Mouse (Mus musculus) layer of hippocampus, postnatal 14 days (tissue): ENCODE measurements at regions not wholly inside any gene's neighbourhood (a gene's known extent, or its start where the extent isn't known, plus 50 kb on each side); places are given as distances from the start of the nearest gene placed in this dataset.
"Not testable (repeated sequence)": the region's sequence is repeated elsewhere in the genome, so short reads cannot be mapped to it uniquely, and the experiment has no call there.

Experiments
- DNase-seq, 2 experiments: peaks; one replicate each; pipeline ENCODE4 v3.0.0; 2021 to 2022; ENCODE audit warnings: low spot score in 2 of 2, mixed read lengths in 1 of 2

- DNase-seq = peak in 1 of 2 experiments; percentile 72
Observed at GRCm38 (mm10) chr1:51602071-51602470, 123.8 kb upstream of the Nabp1 start.

- DNase-seq = no peak
Observed at GRCm38 (mm10) chr1:51600425-51600824, 122.2 kb upstream of the Nabp1 start.

DNA sequence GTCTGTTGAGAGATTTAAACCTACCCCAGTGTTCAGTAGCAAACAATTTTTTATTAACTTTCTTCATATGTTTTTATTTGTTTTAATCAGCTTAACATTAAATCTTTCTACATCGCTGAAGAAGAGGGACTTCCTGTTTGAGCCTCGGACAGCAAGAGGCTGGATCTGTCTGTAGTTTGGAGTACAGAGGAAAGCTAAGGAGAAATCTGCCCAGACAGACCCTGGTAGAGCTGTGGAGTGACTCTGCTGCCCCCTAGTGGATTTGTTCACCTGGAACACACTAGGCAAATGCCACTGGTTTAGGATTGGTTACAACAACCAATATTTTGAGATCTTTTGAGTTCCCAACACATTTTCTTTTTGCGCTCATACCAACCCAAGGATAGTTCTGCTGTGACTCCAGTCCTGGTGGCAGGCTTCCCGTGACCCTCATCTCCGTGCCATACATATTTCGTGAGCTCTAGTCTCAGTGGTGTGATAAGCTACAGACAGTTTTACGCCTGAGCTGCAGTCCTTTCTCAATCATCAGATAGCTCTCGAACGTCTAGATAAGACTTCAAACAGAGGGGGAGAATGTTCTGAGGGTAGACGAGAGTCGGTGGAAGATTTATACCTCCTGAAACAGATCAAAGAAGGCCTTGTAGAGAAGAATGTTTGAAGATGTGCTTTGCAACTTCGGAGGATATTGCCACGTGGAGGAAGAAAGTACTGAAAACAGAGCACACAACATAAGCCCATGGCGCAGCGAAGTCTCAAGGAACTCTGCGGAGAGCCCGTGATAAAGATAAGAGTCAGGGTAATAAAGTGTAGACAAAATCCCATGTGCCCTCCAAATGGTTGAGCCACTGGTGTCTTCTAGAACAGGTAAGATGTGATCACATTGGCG, 119.0 kb upstream of the Nabp1 start:
- peak; percentile 84 to 93 for DNase-seq

DNA sequence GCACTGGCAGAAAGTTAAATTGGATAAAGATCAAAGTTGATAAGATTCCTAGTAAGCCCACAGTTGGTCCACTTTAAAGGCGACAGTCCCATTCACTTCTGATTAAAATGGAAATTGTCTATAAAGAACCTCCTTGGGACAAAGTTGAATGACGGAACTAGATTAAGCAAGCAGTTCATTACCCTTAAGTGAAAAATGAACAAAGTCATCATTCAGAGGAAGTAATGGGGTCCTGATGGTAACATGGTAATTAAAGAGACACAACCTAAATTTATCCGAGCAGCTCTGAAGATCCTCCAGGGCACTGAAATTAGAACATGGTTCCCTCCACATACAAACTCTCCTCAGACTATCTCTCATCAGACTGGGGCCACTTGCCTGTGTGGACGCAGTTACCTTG, 116.4 kb upstream of the Nabp1 start:
- no peak for DNase-seq

DNA sequence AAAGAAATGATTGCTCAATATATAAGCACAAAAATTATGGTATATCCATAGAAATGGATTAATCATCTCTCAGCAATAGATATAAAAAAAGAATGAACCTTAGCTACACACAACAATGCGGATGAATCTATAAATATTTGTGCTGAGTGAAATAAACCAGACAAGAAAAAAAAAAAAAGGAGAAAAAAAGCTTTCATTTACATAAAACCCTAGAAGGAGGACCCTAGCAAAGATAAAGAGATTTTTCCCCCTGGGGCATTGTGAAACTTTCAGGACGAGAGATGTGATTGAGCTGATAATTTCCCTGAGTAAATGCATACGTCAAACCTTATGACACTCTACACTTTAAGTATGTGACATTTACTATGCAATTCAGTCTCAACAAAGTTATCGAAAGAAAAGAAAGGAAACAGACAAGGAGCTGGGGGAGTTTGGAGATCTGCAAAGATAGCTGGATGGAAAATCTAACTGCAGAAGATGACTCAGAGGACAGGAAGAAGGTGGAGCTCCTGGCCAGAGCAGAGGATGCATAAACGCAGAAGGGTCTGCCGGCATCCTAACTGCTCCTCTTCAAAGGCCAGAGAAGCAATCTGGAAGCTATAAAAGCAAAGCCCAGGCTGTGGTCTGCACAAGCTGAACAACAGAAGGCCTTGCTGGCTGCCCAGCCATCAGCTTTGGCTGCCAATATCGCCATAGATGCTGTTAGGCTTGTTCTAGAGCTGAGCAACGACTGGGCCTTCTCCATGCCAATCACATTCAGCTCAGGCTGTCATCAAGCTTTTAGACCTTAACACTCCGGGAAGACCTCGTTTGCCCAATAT, 115.6 kb upstream of the Nabp1 start:
- peak in 1 of 2 experiments; percentile 51 for DNase-seq

- DNase-seq = no peak
Observed at GRCm38 (mm10) chr1:51591886-51592285, 113.7 kb upstream of the Nabp1 start.

GRCm38 (mm10) chr1:51590606-51591400, 112.6 kb upstream of the Nabp1 start:
- peak in 1 of 2 experiments; percentile 58 for DNase-seq

DNA sequence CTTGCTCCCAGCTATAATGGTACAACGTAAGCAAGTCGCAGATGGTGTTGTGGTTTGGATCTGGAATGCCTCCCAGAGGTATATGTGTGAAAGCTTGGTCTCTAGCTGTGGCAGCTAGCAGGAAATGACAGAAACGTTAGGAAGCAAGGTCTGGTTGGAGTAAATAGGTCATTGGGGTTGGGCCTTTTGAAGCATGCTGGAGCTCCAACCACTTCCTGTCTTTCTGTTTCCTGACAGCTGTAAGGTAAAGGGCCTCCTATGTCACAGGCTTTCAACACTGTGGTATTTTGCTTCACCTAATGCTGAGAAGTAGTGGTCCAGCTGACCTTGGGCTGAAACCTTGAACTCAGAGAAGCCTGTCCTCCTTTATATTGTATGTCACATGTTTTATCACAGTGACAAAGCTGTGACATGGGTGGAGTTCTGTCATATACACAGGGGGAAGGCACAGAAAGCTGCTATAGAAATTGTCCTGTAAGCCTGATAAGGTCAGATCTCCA, 106.8 kb upstream of the Nabp1 start:
- DNase-seq = no peak

DNA sequence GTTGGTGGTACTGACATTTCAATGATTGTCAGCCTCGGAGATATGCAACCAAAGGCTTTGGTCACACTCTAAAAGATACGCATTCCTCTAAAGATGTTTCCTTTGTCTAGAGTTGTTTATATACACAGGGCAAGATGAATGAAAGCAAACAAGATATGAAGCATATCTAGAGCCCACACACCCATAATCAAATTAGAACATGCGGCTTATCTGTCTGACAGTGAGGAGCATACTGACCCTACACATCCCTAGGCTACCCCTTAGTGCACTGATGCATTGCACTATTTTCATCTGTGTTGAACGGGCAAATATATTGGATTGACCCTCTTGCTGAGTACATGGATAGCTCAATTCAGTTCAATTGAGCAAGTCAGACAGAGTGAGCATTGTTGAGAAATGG, 105.6 kb upstream of the Nabp1 start:
- no peak for DNase-seq

DNA sequence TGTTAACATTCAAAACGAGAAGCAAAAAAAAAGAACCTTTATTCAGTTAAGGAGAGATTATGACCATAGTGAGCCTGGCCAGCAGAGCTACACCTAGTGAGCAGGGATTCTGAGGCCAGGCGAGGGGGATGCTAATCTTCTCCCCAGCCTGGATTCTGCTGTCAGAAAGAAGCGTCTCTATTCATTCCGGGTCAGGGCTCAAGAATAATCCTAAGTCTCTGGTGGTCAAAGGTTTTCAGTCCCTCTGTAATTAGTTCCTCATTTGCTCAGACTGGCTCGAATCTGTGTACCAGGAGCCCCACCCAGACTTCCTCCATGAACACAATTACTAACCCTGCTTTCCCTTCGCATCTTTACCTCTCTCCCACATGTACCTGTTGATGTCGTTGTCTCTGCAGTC, 101.8 kb upstream of the Nabp1 start:
- no peak for DNase-seq

DNA sequence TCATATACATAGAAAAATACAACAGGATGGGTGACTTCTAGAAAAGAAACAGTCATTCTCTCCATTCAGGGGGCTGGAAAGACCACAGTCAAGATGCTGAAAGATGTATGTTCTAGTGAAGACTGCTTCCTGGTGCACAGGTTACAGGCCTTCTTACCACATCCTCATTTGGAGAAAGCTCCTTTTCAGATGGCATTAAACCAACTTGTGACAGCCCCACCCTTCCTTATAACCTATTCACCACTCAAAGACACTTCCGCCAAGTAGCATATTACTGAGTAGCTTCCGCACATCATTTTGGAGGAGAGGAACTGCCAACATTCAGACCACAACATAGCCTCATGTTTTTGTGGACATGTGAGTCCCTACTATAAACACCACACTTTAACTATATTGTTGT, 99.5 kb upstream of the Nabp1 start:
- no peak for DNase-seq

GRCm38 (mm10) chr1:51572314-51573078, 94.3 kb upstream of the Nabp1 start:
- DNase-seq = no peak

- no peak for DNase-seq
Observed at GRCm38 (mm10) chr1:51569625-51570024, 91.4 kb upstream of the Nabp1 start.

- peak in 1 of 2 experiments; percentile 50 for DNase-seq
Observed at GRCm38 (mm10) chr1:51566170-51566649, 88.0 kb upstream of the Nabp1 start.

GRCm38 (mm10) chr1:51556616-51557015, 78.4 kb upstream of the Nabp1 start:
- not testable (repeated sequence) for DNase-seq

DNA sequence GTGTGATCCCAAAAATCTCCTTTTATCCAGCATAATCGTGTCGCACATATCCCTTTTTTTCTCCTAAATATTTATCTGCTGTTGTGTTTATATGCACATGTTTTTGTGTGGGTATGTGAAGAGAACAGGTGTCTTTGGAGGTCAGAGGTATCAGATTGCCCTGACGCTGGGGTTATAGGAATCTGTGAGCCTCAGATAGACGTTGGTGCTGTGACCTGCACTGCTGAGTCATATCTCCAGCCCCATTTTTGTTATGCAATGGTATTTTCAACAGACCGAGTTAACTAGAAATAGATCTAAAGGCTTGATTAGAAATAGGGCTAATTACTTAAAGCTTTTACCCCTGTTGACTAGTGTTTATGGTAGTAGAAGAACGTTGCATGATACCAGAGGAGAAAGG, 75.5 kb upstream of the Nabp1 start:
- no peak for DNase-seq

- DNase-seq = no peak
Observed at GRCm38 (mm10) chr1:51551624-51552023, 73.4 kb upstream of the Nabp1 start.

DNA sequence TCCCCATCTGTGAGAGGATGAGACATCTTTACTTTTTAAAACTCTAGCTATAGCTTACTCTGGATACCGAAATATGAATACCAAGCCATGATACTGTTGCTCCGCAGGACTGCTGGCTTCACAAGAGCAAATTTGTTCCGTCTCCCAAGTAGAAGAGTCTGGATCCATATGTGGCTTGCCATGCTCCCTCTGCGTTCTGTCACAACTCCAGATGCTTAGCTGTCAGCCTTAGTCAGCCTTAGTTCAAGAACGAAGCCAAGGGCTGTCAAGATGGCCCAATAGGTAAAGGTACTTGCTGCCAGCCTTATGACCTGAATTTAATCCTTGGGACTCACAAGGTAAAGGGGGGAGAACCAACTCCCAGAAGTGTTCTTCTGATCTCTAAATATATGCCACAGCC, 64.6 kb upstream of the Nabp1 start:
- no peak for DNase-seq

DNA sequence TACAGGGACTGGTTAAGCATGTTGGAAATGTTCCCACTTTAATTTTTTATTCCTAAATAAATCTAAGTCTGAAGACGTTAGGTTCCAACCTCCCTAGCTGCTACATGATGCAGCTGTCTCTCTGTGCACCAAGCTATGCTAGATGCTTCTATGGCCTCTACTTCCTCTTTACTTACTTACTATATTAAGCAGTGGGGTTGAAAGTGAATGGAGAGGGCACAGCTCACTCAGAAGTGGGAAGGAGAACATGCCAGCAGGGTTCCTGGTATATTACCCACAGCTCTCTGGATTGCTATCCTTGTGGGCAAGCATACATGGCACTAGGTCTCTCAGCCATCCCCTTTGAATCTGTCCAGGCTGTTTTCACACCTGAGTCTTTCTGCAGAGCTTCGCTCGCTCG, 61.4 kb upstream of the Nabp1 start:
- DNase-seq = no peak

GRCm38 (mm10) chr1:51538836-51539235, 60.6 kb upstream of the Nabp1 start:
- DNase-seq = no peak
